Mouse (Mus musculus): ENCODE results near the gene Tomm40l.

The Tomm40l gene

GRCm38 (mm10) chr1:171192283-171192682 lies 30.0 kb downstream of the Tomm40l start:
- DNase-seq, result no peak

GRCm38 (mm10) chr1:171190832-171191231 lies 31.5 kb downstream of the Tomm40l start:
- DNase-seq, result no peak

DNA sequence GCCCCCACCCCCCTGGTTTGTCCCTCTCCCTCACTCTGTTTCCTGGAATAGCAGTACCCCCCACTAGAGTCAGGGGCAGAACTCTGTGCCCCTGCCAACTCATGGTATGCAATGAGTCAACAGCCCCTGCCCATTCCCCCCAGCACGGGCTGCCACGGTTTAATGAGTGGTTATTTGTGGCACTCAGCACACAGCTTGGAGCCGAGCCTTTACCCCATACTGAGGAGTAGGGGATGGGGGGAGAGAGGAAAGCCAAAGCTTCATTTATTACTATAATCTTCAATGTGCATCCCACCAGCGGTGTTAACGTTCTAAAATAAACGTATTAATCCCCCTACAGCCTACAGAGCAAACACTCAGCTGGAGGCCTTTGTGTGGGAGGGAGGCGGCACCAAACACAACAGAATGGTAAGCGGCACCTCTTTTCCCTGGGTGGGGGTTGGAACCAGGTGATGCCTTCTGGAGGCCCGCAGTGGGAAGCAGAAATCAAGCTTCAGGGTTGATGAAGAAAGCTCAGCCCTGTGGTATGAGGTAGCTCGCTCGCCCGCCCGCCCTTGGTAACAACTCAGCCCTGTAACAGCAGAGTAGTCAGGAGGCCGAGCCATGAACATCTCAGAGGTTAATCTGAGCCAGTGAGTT lies 32.7 kb downstream of the Tomm40l start:
- no peak for DNase-seq

DNA sequence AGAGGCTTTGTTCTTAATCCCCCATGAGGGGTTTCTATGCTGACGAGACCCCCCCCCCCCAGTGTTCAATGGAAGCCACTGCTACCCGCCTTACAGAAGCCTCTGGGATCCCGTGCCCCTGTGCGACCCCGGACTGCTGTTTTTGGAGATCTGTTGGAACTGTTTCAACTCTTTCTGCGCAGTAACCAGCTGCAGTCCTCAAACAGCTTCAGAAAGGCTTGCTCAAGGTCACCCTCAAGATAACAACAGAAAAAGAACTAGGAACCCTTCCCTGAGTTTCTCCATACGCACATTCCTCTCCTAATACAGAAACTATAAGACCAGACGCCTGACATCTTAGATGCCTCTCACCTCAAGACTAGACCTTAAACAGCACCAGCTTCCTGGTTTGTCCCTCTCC lies 33.3 kb downstream of the Tomm40l start:
- DNase-seq, result peak; percentile 59

GRCm38 (mm10) chr1:171187851-171188700 lies 34.2 kb downstream of the Tomm40l start:
- no peak for DNase-seq

DNA sequence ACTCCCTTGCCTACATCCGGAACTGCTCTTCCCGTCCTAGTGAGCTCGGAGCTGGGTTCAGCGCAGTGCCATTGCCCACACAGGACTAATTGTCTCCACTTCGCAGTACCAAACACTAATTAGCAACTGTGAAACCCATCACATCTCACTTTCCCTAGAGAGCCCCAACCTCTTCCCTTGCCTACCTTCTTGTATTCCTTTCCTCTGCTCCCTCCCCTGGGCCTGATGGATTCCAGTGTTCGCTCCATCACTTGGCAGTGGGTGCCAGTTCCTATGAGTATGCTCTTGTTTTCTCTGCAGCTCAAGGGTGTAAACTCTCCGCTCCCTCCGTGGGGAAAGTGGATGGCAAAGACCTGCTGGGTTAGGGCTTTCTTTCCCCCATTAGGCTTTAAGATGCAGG lies 36.7 kb downstream of the Tomm40l start:
- DNase-seq, result no peak

DNA sequence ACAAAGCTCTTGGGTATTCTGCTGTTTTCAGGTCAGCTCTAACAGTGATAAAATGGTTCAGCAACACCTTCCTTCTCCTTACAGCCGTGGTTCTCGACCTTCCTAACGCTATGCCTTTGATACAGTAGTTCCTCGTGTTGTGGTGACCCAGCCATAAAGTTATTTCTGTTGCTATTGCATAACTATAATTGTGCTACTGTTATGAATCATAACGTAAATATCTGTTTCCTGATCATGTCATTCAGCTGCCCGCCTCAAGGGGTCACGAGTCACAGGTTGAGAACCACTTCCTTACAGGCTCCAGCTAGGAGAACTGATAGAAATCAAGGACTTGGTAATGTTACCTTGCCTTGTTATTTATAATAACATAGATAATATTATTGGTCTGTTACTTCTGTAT lies 38.0 kb downstream of the Tomm40l start:
- DNase-seq, result peak; percentile 43

- peak; percentile 57 for DNase-seq
Observed at GRCm38 (mm10) chr1:171183620-171184019, 38.7 kb downstream of the Tomm40l start.

GRCm38 (mm10) chr1:171183025-171183424 lies 39.3 kb downstream of the Tomm40l start:
- no peak for DNase-seq

DNA sequence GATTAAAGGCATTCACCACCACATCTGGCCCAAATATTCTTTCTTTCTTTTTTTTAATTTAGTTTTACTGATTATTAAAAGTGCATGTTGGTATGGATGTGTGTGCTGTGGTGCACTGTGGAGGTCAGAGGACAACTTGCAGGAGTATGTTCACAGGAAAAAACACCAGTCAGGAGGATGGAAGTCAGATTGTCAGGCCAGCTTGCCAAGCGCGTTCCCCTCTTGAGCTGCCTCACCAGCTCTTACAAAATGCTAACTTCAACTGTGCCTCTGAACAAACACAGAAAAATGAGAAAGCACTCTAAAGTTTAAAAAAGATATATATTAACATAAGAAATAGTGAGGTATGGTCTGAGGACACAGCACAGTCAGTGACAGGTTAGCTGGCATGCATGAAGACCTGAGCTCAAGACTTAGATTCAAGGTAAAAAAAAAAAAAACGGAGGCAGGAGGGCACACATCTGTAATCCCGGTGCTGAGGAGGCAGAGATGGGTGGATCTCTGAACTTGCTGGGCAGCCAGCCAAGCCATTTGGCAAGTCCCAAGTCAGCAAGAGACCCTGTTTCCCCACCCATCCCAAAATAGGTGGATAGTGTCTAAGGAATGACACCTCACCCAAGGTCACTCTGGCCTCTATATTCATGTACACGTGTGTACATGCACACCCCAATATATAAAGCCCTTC lies 42.7 kb downstream of the Tomm40l start:
- peak; percentile 35 for DNase-seq

DNA sequence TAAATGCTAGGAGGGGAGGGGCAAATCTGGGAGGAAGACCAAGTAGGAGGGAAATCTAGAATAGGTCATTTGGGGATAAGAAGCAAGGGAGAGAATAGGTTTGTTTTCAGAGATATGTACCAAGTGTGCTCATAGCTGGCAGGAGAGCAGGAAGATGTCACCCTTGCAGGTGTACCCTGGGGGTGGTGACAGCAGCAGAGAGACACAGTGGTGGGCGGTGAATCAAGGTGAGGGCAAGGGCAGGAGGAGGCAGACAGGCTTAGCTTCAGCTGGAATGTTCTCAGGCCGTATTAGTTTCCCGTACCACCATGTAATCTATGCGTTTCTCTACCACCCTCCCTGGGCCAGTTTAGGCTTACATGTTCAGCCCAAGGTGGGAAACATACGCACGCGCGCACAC lies 49.5 kb downstream of the Tomm40l start:
- DNase-seq, result no peak

DNA sequence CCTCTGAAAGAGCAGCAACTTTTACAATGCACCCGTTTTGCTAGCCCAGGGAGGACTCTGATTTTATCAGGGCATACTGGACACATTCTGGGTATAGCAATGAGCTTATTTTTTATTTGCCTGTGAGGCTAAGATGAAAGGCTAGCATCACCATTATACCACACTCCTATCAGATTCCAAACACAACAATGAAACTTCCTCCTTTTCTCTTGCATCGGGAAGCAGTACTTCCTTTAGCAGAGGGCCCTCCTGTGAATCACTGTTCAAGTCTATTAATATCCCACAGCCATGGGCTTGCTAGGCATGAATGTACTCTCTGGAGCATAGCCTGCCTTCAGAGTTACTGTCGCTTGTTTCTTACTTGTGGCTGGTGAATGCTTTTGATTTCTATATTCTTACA lies 51.2 kb downstream of the Tomm40l start:
- DNase-seq, result no peak

- DNase-seq, result no peak
Observed at GRCm38 (mm10) chr1:171169913-171170312, 52.4 kb downstream of the Tomm40l start.

DNA sequence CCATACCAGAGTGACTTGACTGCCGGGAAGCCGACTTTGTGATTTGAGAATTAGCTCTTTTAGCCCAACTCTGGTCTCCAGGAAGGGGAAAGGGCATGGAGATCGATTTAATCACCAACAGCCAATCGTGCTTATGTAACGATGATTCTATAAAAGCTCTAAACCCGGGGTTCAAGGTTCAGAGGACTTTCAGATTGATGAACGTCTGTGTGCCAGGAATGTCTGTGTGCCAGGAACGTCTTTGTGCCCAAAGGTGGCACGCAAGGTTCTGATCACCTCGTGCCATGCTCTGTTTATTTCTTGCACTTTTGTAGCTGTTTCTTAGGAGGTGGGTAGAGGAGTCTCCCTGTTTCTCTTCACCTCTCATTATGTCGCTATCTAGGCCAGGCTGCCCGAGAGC lies 53.4 kb downstream of the Tomm40l start:
- no peak for DNase-seq
